ENCODE assay signal across 18 mouse cellular contexts in genomic region chr19:4247010-4247409, GRCm38 (mm10). TPM values are rescaled to one million over a fixed set of nuclear protein-coding genes. Genes with fewer than 3 reads are reported as not detected.
DNase-seq lines count a peak whose midpoint lies in the region; ATAC-seq and TF ChIP-seq lines count a peak whose summit lies in the region.
"Had no signal": no experiment of that assay in that cellular context is flagged by ENCODE, and none has a peak within 500 bp of the region (broad histone marks: within the 10 kb centered on the region; RNA-seq: fewer than 3 reads in every experiment).

No protein-coding gene starts in this region.

- 68% methylated on average over 1 of the region's 1 CpGs for WGBS in hindbrain, postnatal 0 days
- 60% methylated on average over 1 of the region's 1 CpGs for WGBS in hindbrain, embryonic 12.5 days
- WGBS in thymus, adult 2 months, result 67% methylated on average over 1 of the region's 1 CpGs
- WGBS in stomach, postnatal 0 days, result 49% methylated on average over 1 of the region's 1 CpGs

- TF ChIP-seq POLR2A in thymus, adult 2 months (IDR thresholded peaks at IDR 0.05; ENCODE audit: control insufficient read depth, extremely low read depth, insufficient read depth, low read length, poor library complexity), result no peak

- TF ChIP-seq EP300 in stomach, postnatal 0 days (optimal IDR thresholded peaks at IDR 0.05), result no peak

- H3K9me3 ChIP-seq in hindbrain, postnatal 0 days (ENCODE audit: low read length), result no peaks in the 10 kb centered on the region
- no peaks in the 10 kb centered on the region for H3K9me3 ChIP-seq in hindbrain, embryonic 12.5 days (replicated peaks)
- no peaks in the 10 kb centered on the region for H3K9me3 ChIP-seq in stomach, postnatal 0 days (ENCODE audit: control insufficient read depth, low read length)
- H3K9me3 ChIP-seq: embryonic facial prominence, embryonic 15.5 days; heart, embryonic 10.5 days; hindbrain, embryonic 10.5 days; midbrain, embryonic 15.5 days had no signal

- H3K4me2 ChIP-seq in hindbrain, postnatal 0 days (ENCODE audit: low read depth, low read length), result no peak overlapping the region
- H3K4me2 ChIP-seq in hindbrain, embryonic 12.5 days (replicated peaks), result no peak overlapping the region
- no peak overlapping the region for H3K4me2 ChIP-seq in stomach, postnatal 0 days (replicated peaks; ENCODE audit: low read depth)
- H3K4me2 ChIP-seq: embryonic facial prominence, embryonic 15.5 days; midbrain, embryonic 15.5 days had no signal

- H3K4me3 ChIP-seq in hindbrain, postnatal 0 days (ENCODE audit: low read length), result no peak overlapping the region
- H3K4me3 ChIP-seq in hindbrain, embryonic 12.5 days, result no peak overlapping the region
- H3K4me3 ChIP-seq in thymus, adult 2 months (ENCODE audit: control insufficient read depth, insufficient read depth, low read length), result no peak overlapping the region
- no peak overlapping the region for H3K4me3 ChIP-seq in stomach, postnatal 0 days (ENCODE audit: low read depth, low read length)
- H3K4me3 ChIP-seq: embryonic facial prominence, embryonic 15.5 days; heart, embryonic 10.5 days; hindbrain, embryonic 10.5 days; midbrain, embryonic 15.5 days had no signal

- no peaks in the 10 kb centered on the region for H3K27me3 ChIP-seq in hindbrain, postnatal 0 days (ENCODE audit: insufficient read depth, low read length)
- no peaks in the 10 kb centered on the region for H3K27me3 ChIP-seq in hindbrain, embryonic 12.5 days
- no peaks in the 10 kb centered on the region for H3K27me3 ChIP-seq in thymus, adult 2 months (ENCODE audit: control insufficient read depth, insufficient read depth, low read length)
- H3K27me3 ChIP-seq in stomach, postnatal 0 days (ENCODE audit: control insufficient read depth, insufficient read depth, low read length), result no peaks in the 10 kb centered on the region
- H3K27me3 ChIP-seq: embryonic facial prominence, embryonic 15.5 days; midbrain, embryonic 15.5 days had no signal

- H3K27ac ChIP-seq in hindbrain, postnatal 0 days, result no peak overlapping the region
- H3K27ac ChIP-seq in hindbrain, embryonic 12.5 days, result no peak overlapping the region
- H3K27ac ChIP-seq in thymus, adult 2 months (ENCODE audit: control insufficient read depth, insufficient read depth, low read length), result no peak overlapping the region
- H3K27ac ChIP-seq in stomach, postnatal 0 days (replicated peaks), result no peak overlapping the region
- H3K27ac ChIP-seq: embryonic facial prominence, embryonic 15.5 days; heart, embryonic 10.5 days; hindbrain, embryonic 10.5 days; midbrain, embryonic 15.5 days had no signal

- no peak for DNase-seq in hindbrain, postnatal 0 days (ENCODE audit: low spot score)
- DNase-seq in thymus, adult 2 months, result peak; percentile 37
- no peak for DNase-seq in thymus, adult 18-20 months
- peak; percentile 27 for DNase-seq in T-cell, adult 2 months (ENCODE audit: low spot score)
- DNase-seq in stomach, postnatal 0 days (ENCODE audit: low spot score), result no peak
- DNase-seq in frontal cortex, postnatal 25 days (ENCODE audit: low spot score in 2 of 2), result no peak
- DNase-seq in heart, adult 9 months (ENCODE audit: low spot score in 2 of 2), result no peak
- DNase-seq: cerebellum, postnatal 14 days; kidney, adult 9 months had no signal

- TF ChIP-seq CTCF in hindbrain, postnatal 0 days (IDR thresholded peaks at IDR 0.05; ENCODE audit: low read depth), result peak; percentile 53
- TF ChIP-seq CTCF in thymus, adult 2 months (IDR thresholded peaks at IDR 0.05; ENCODE audit: borderline replicate concordance, control insufficient read depth, extremely low read depth, insufficient read depth, low read length, poor library complexity), result no peak
- TF ChIP-seq CTCF in stomach, postnatal 0 days (IDR thresholded peaks at IDR 0.05; ENCODE audit: low read depth), result peak; percentile 52

- no peaks in the 10 kb centered on the region for H3K4me1 ChIP-seq in hindbrain, postnatal 0 days (ENCODE audit: insufficient read depth, low read length)
- H3K4me1 ChIP-seq in hindbrain, embryonic 12.5 days, result no peaks in the 10 kb centered on the region
- no peaks in the 10 kb centered on the region for H3K4me1 ChIP-seq in thymus, adult 2 months (replicated peaks; ENCODE audit: control insufficient read depth, insufficient read depth, low read length)
- no peaks in the 10 kb centered on the region for H3K4me1 ChIP-seq in stomach, postnatal 0 days (replicated peaks; ENCODE audit: control insufficient read depth, insufficient read depth)
- H3K4me1 ChIP-seq: embryonic facial prominence, embryonic 15.5 days; heart, embryonic 10.5 days; hindbrain, embryonic 10.5 days; midbrain, embryonic 15.5 days had no signal

- H3K9ac ChIP-seq in hindbrain, postnatal 0 days (replicated peaks; ENCODE audit: low read length), result no peak overlapping the region
- H3K9ac ChIP-seq in hindbrain, embryonic 12.5 days, result no peak overlapping the region
- H3K9ac ChIP-seq in stomach, postnatal 0 days (ENCODE audit: low read length), result no peak overlapping the region
- H3K9ac ChIP-seq: embryonic facial prominence, embryonic 15.5 days; midbrain, embryonic 15.5 days had no signal

- ATAC-seq in hindbrain, postnatal 0 days, result no peak
- no peak for ATAC-seq in hindbrain, embryonic 12.5 days (ENCODE audit: low FRiP score)
- ATAC-seq in stomach, postnatal 0 days (ENCODE audit: low FRiP score, low TSS enrichment), result no peak
- ATAC-seq: midbrain, embryonic 15.5 days had no signal

- H3K36me3 ChIP-seq in hindbrain, postnatal 0 days (ENCODE audit: insufficient read depth, low read length), result no peaks in the 10 kb centered on the region
- no peaks in the 10 kb centered on the region for H3K36me3 ChIP-seq in hindbrain, embryonic 12.5 days
- H3K36me3 ChIP-seq in thymus, adult 2 months (ENCODE audit: control insufficient read depth, insufficient read depth, low read length), result no peaks in the 10 kb centered on the region
- H3K36me3 ChIP-seq in stomach, postnatal 0 days (ENCODE audit: control insufficient read depth, insufficient read depth, low read length), result no peaks in the 10 kb centered on the region
- H3K36me3 ChIP-seq: embryonic facial prominence, embryonic 15.5 days; heart, embryonic 10.5 days; hindbrain, embryonic 10.5 days; midbrain, embryonic 15.5 days had no signal

RNA-seq across cellular contexts. Expression of gene Pold4, which starts 15.3 kb away (rescaled TPM):
- total RNA-seq in hindbrain, postnatal 0 days (2014; rRNA removed), result 28.1 and 28.7 TPM in 2 replicates
- polyA plus RNA-seq in hindbrain, postnatal 0 days (2015; fragmentation: Nextera tagmentation; extraction: Ambion mirVana), result 24.5 and 26.2 TPM in 2 replicates
- 16.2 and 17.2 TPM in 2 replicates for polyA plus RNA-seq in hindbrain, embryonic 12.5 days (2016; fragmentation: Nextera tagmentation; extraction: Ambion mirVana)
- polyA plus RNA-seq in thymus, adult 2 months (2012; rRNA removed), result 104 and 117 TPM in 2 replicates
- 42.8 and 45.0 TPM in 2 replicates for polyA plus RNA-seq in stomach, postnatal 0 days (2015; fragmentation: Nextera tagmentation; extraction: Ambion mirVana)

RNA-seq across cellular contexts. Expression of gene Ssh3, which starts 22.0 kb away (rescaled TPM):
- 64.6 and 69.6 TPM in 2 replicates for total RNA-seq in hindbrain, postnatal 0 days (2014; rRNA removed)
- polyA plus RNA-seq in hindbrain, postnatal 0 days (2015; fragmentation: Nextera tagmentation; extraction: Ambion mirVana), result 18.9 and 21.8 TPM in 2 replicates
- polyA plus RNA-seq in hindbrain, embryonic 12.5 days (2016; fragmentation: Nextera tagmentation; extraction: Ambion mirVana), result 10.1 and 10.4 TPM in 2 replicates
- 72.7 and 94.1 TPM in 2 replicates for polyA plus RNA-seq in thymus, adult 2 months (2012; rRNA removed)
- 36.9 and 41.0 TPM in 2 replicates for polyA plus RNA-seq in stomach, postnatal 0 days (2015; fragmentation: Nextera tagmentation; extraction: Ambion mirVana)

RNA-seq across cellular contexts. Expression of gene AC109138.7, which starts 32.9 kb away (rescaled TPM):
- total RNA-seq in hindbrain, postnatal 0 days (2014; rRNA removed), result not detected in 2 replicates
- polyA plus RNA-seq in hindbrain, postnatal 0 days (2015; fragmentation: Nextera tagmentation; extraction: Ambion mirVana), result not detected in 2 replicates
- not detected in 2 replicates for polyA plus RNA-seq in hindbrain, embryonic 12.5 days (2016; fragmentation: Nextera tagmentation; extraction: Ambion mirVana)
- not detected in 2 replicates for polyA plus RNA-seq in thymus, adult 2 months (2012; rRNA removed)
- not detected in 2 replicates for polyA plus RNA-seq in stomach, postnatal 0 days (2015; fragmentation: Nextera tagmentation; extraction: Ambion mirVana)
- total RNA-seq: adrenal gland, adult 18-20 months; layer of hippocampus, postnatal 10 days had no signal
- polyA plus RNA-seq: embryonic facial prominence, embryonic 15.5 days; heart, embryonic 10.5 days; hindbrain, embryonic 10.5 days; limb, embryonic 11.5 days; lung, embryonic 16.5 days; midbrain, embryonic 15.5 days had no signal

RNA-seq across cellular contexts. Expression of gene Clcf1, which starts 33.0 kb away (rescaled TPM):
- total RNA-seq in hindbrain, postnatal 0 days (2014; rRNA removed), result 0.42 and 3.8 TPM in 2 replicates
- 0.83 TPM in 2 replicates for polyA plus RNA-seq in hindbrain, postnatal 0 days (2015; fragmentation: Nextera tagmentation; extraction: Ambion mirVana)
- polyA plus RNA-seq in hindbrain, embryonic 12.5 days (2016; fragmentation: Nextera tagmentation; extraction: Ambion mirVana), result 2.1 and 2.8 TPM in 2 replicates
- 32.9 and 36.1 TPM in 2 replicates for polyA plus RNA-seq in thymus, adult 2 months (2012; rRNA removed)
- 3.2 and 3.6 TPM in 2 replicates for polyA plus RNA-seq in stomach, postnatal 0 days (2015; fragmentation: Nextera tagmentation; extraction: Ambion mirVana)

RNA-seq across cellular contexts. Expression of gene Ankrd13d, which starts 35.9 kb away (rescaled TPM):
- 97.2 and 121 TPM in 2 replicates for total RNA-seq in hindbrain, postnatal 0 days (2014; rRNA removed)
- 70.9 and 71.5 TPM in 2 replicates for polyA plus RNA-seq in hindbrain, postnatal 0 days (2015; fragmentation: Nextera tagmentation; extraction: Ambion mirVana)
- polyA plus RNA-seq in hindbrain, embryonic 12.5 days (2016; fragmentation: Nextera tagmentation; extraction: Ambion mirVana), result 17.5 and 22.1 TPM in 2 replicates
- 56.0 and 61.4 TPM in 2 replicates for polyA plus RNA-seq in thymus, adult 2 months (2012; rRNA removed)
- polyA plus RNA-seq in stomach, postnatal 0 days (2015; fragmentation: Nextera tagmentation; extraction: Ambion mirVana), result 5.0 and 5.2 TPM in 2 replicates

Comparison
In these comparisons a context has a peak if more than half of its experiments do, and no peak if none do; other contexts are left out.
1. DNase-seq: peak in thymus, adult 2 months (single experiment) and T-cell, adult 2 months (single experiment); none in hindbrain, postnatal 0 days (single experiment), thymus, adult 18-20 months (0 of 2), stomach, postnatal 0 days (single experiment), frontal cortex, postnatal 25 days (0 of 2) and heart, adult 9 months (0 of 2).